Mouse (Mus musculus) layer of hippocampus, postnatal 14 days (tissue): ENCODE measurements around the gene Pih1d1. TPM values are rescaled to one million over a fixed set of nuclear protein-coding genes. Genes with fewer than 3 reads are reported as not detected.
"Not testable (repeated sequence)": the region's sequence is repeated elsewhere in the genome, so short reads cannot be mapped to it uniquely, and the experiment has no call there.

Experiments used
- DNase-seq, 2 experiments: peaks; one replicate each; pipeline ENCODE4 v3.0.0; 2021 to 2022; ENCODE audit warnings: low spot score in 2 of 2, mixed read lengths in 1 of 2
- long read RNA-seq, 2 experiments: library from polyadenylated mRNA; stranded (forward); transcript quantifications; one replicate each; pipeline ENCODE4 v2.0.0; 2021
- total RNA-seq, 2 experiments: library from RNA; stranded (reverse); gene quantifications; 2 replicates each; pipeline ENCODE4 v1.2.3; 2021

Gene Pih1d1
- total RNA-seq = 10 to 100 TPM; 46.1 to 46.5 TPM
- long read RNA-seq, experiment 1, transcript Pih1d1-201 (10 exons, 1,185 nt) = major isoform, 7 of 20 reads
- long read RNA-seq, experiment 1, partial matches to known transcripts = 6 of 20 reads
- long read RNA-seq, experiment 1, other reads (novel, unspliced or antisense) = 4 of 20 reads
- long read RNA-seq, experiment 2, transcript Pih1d1-206 (10 exons, 1,077 nt) = minor isoform, 9 of 42 reads
- long read RNA-seq, experiment 2, transcript Pih1d1-201 (10 exons, 1,185 nt) = major isoform, 13 of 42 reads
- long read RNA-seq, experiment 2, partial matches to known transcripts = 15 of 42 reads
- long read RNA-seq, experiment 2, other reads (novel, unspliced or antisense) = 5 of 42 reads

GRCm38 (mm10) chr7:45154096-45154992 is at the start of gene Pih1d1, which contains the start of gene Aldh16a1:
Pih1d1 (plus strand) TSS chr7:45154303.
Aldh16a1 (minus strand) TSS chr7:45154584.
- DNase-seq = peak; percentile 97 to 99

- DNase-seq = no peak
These were observed 49.2 kb upstream of the Pih1d1 start for GRCm38 (mm10) chr7:45104941-45105340.

GRCm38 (mm10) chr7:45105491-45105890 is 48.6 kb upstream of the Pih1d1 start:
- no peak for DNase-seq

GRCm38 (mm10) chr7:45106441-45106840 is 47.7 kb upstream of the Pih1d1 start:
- no peak for DNase-seq

- no peak for DNase-seq
These were observed 47.0 kb upstream of the Pih1d1 start for GRCm38 (mm10) chr7:45107052-45107645.

- not testable (repeated sequence) for DNase-seq
These were observed 44.0 kb upstream of the Pih1d1 start for GRCm38 (mm10) chr7:45110089-45110488.

- no peak for DNase-seq
These were observed 42.2 kb upstream of the Pih1d1 start for GRCm38 (mm10) chr7:45111940-45112339.

- no peak for DNase-seq
These were observed 41.6 kb upstream of the Pih1d1 start for GRCm38 (mm10) chr7:45112529-45112928.

GRCm38 (mm10) chr7:45113476-45113875 is 40.6 kb upstream of the Pih1d1 start:
- DNase-seq = no peak

GRCm38 (mm10) chr7:45117566-45117965 is 36.5 kb upstream of the Pih1d1 start:
- no peak for DNase-seq

GRCm38 (mm10) chr7:45118336-45118735 is 35.8 kb upstream of the Pih1d1 start:
- no peak for DNase-seq

- DNase-seq = no peak
These were observed 34.1 kb upstream of the Pih1d1 start for GRCm38 (mm10) chr7:45119780-45120709.

GRCm38 (mm10) chr7:45121404-45121803 is 32.7 kb upstream of the Pih1d1 start:
- DNase-seq = no peak

- no peak for DNase-seq
These were observed 32.1 kb upstream of the Pih1d1 start for GRCm38 (mm10) chr7:45121966-45122365.

GRCm38 (mm10) chr7:45122561-45123185 is 31.4 kb upstream of the Pih1d1 start:
- DNase-seq = no peak

GRCm38 (mm10) chr7:45123186-45123570 is 30.9 kb upstream of the Pih1d1 start:
- no peak for DNase-seq

GRCm38 (mm10) chr7:45124224-45125143 is 29.6 kb upstream of the Pih1d1 start, which contains the start of gene Rps11:
Rps11 (minus strand) TSS chr7:45124439.
- DNase-seq = peak; percentile 98 to 99

- no peak for DNase-seq
These were observed 28.9 kb upstream of the Pih1d1 start for GRCm38 (mm10) chr7:45125144-45125600.

GRCm38 (mm10) chr7:45125649-45126048 is 28.5 kb upstream of the Pih1d1 start:
- not testable (repeated sequence) for DNase-seq
